Mouse (Mus musculus): ENCODE measurements around the gene Zfp672. TPM values are rescaled to one million over a fixed set of nuclear protein-coding genes. Genes with fewer than 3 reads are reported as not detected.
A peak's percentile ranks its signal among the peaks of the same experiment; 100 is the strongest.

The Zfp672 gene
- total and polyA plus RNA-seq, 3 experiments, result 31.2 to 38.8 (median 34.9) TPM

GRCm38 (mm10) chr11:58308661-58309060, 21.5 kb downstream of the Zfp672 start:
- no peak overlapping the region for H3K9ac ChIP-seq (ENCODE audit: insufficient read depth, low read depth)
- H3K4me2 ChIP-seq (ENCODE audit: insufficient read depth, low read depth, poor library complexity, severe bottlenecking), result no peak overlapping the region
- DNase-seq (ENCODE audit: extremely low read depth), result no peak
- H3K27ac ChIP-seq (ENCODE audit: insufficient read depth, low read depth), result no peak overlapping the region
- no peaks in the 10 kb centered on the region for H3K9me3 ChIP-seq (replicated peaks; ENCODE audit: low read length)
- dilution Hi-C loops (cut with MboI; ENCODE audit: extremely low pct_ligation_motif_present, extremely low pct_unique_long_range_greater_than_20kb, low sequenced_read_pairs) (no loop called here), in situ Hi-C loops (cut with MboI; ENCODE audit: low pct_ligation_motif_present, low pct_unique_long_range_greater_than_20kb, low sequenced_read_pairs) (loop anchor here (10.0 kb wide), 2 partner anchors 124 to 354 kb away; no protein-coding TSS in a partner anchor)
- H3K36me3 ChIP-seq (replicated peaks in 1 of 2; ENCODE audit: control insufficient read depth in 1 of 2, insufficient read depth in 1 of 2, low read length in 1 of 2), result peaks cover 3 to 49% of the 10 kb centered on the region in 2 experiments
- no peak for TF ChIP-seq IRF4 (IDR thresholded peaks at IDR 0.05; ENCODE audit: low read depth, low read length)
- TF ChIP-seq MEF2A (IDR thresholded peaks at IDR 0.05; ENCODE audit: borderline replicate concordance, low read depth, low read length), result no peak
- no peak for TF ChIP-seq ZNF384 (IDR thresholded peaks at IDR 0.05; ENCODE audit: low read depth, low read length)
- TF ChIP-seq ELF1 (IDR thresholded peaks at IDR 0.05; ENCODE audit: low read depth, low read length), result no peak
- no peak for TF ChIP-seq CHD1 (IDR thresholded peaks at IDR 0.05; ENCODE audit: low read depth, low read length)
- no peak for TF ChIP-seq ZMIZ1 (IDR thresholded peaks at IDR 0.05; ENCODE audit: low read depth, low read length)
- H3K27me3 ChIP-seq (replicated peaks), result no peaks in the 10 kb centered on the region
- H3K4me1 ChIP-seq (ENCODE audit: control insufficient read depth in 1 of 2, insufficient read depth in 2 of 2), result peaks cover 8 to 22% of the 10 kb centered on the region in 2 experiments
- no peak overlapping the region for H3K4me3 ChIP-seq (replicated peaks in 1 of 3; ENCODE audit: low read depth in 2 of 3, low read length in 2 of 3, poor library complexity in 1 of 3)
- H3K79me2 ChIP-seq (replicated peaks; ENCODE audit: control insufficient read depth, extremely low read depth, insufficient read depth, poor library complexity, severe bottlenecking), result no peaks in the 10 kb centered on the region

- Histone ChIP-seq H3K9ac (ENCODE audit: insufficient read depth, low read depth) (peak overlapping the region; percentile 17), H3K27ac (ENCODE audit: insufficient read depth, low read depth) (no peak overlapping the region), H3K4me2 (ENCODE audit: insufficient read depth, low read depth, poor library complexity, severe bottlenecking) (peak overlapping the region; percentile 55), H3K9me3 (replicated peaks; ENCODE audit: low read length) (no peaks in the 10 kb centered on the region), H3K27me3 (replicated peaks) (no peaks in the 10 kb centered on the region), H3K4me1 (ENCODE audit: control insufficient read depth in 1 of 2, insufficient read depth in 2 of 2) (peaks cover 8 to 24% of the 10 kb centered on the region in 2 experiments), H3K4me3 (replicated peaks in 1 of 3; ENCODE audit: low read depth in 2 of 3, low read length in 2 of 3, poor library complexity in 1 of 3) (peak overlapping the region; percentile 19 to 62 (median 56)), H3K79me2 (replicated peaks; ENCODE audit: control insufficient read depth, extremely low read depth, insufficient read depth, poor library complexity, severe bottlenecking) (no peaks in the 10 kb centered on the region), H3K36me3 (replicated peaks in 1 of 2; ENCODE audit: control insufficient read depth in 1 of 2, insufficient read depth in 1 of 2, low read length in 1 of 2) (peaks cover 3 to 38% of the 10 kb centered on the region in 2 experiments)
- TF ChIP-seq IRF4 (IDR thresholded peaks at IDR 0.05; ENCODE audit: low read depth, low read length) (no peak), SMC3 (IDR thresholded peaks at IDR 0.05; ENCODE audit: low read depth, low read length) (0 out of 2 replicates have a peak, but pooled peaks have one; percentile 6), RAD21 (IDR thresholded peaks at IDR 0.05; ENCODE audit: low read depth, low read length) (no peak; the same call in 1 of the 2 replicates), CTCF (conservative IDR thresholded peaks at IDR 0.05 in 1 of 2, IDR thresholded peaks at IDR 0.05 in 1 of 2; ENCODE audit: low read depth in 2 of 2, low read length in 2 of 2) (peak in 1 of 2 experiments; percentile 55; a peak in 2 of 4 replicates), HCFC1 (IDR thresholded peaks at IDR 0.05; ENCODE audit: low read depth, low read length) (no peak), TCF12 (IDR thresholded peaks at IDR 0.05; ENCODE audit: low read depth, low read length) (0 out of 2 replicates have a peak, but pooled peaks have one; percentile 12), JUN (IDR thresholded peaks at IDR 0.05; ENCODE audit: insufficient read depth, low read depth, low read length) (no peak)
- in situ Hi-C loops (cut with MboI; ENCODE audit: low pct_ligation_motif_present, low pct_unique_long_range_greater_than_20kb, low sequenced_read_pairs) (loop anchor here (10.0 kb wide), 2 partner anchors 123 to 353 kb away; no protein-coding TSS in a partner anchor), dilution Hi-C loops (cut with MboI; ENCODE audit: extremely low pct_ligation_motif_present, extremely low pct_unique_long_range_greater_than_20kb, low sequenced_read_pairs) (no loop called here)
- no peak for DNase-seq (ENCODE audit: extremely low read depth)
Measured at GRCm38 (mm10) chr11:58307411-58308080, 22.6 kb downstream of the Zfp672 start.
